Mouse (Mus musculus): ENCODE measurements around the gene Dexi.

Gene Dexi

GRCm38 (mm10) chr16:10542698-10543365 is at the start of gene Dexi:
TSS of gene Dexi (minus strand) at chr16:10543054.
- DNase-seq (ENCODE audit: low spot score): peak; percentile 98

DNA sequence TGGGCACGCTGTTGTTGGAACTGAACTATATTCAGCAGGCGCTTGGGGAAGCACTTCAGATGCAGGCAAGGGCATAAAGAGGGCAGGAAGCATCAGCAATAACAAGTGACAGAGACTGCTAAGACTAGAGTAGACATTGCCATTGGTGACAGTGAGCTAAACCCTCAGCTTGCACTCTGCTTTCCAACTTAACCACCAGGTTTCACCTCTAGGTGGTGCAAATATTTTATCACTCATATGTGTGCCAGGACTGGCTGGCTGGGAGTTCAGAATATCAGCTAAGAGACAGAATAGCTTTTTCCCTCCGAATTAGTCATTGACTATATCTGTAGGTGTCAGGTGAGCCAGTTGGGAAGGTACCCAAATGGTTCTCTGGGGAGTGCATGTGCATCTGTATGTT is 43.7 kb upstream of the Dexi start:
- no peak for DNase-seq (ENCODE audit: low spot score)

GRCm38 (mm10) chr16:10585165-10585564 is 42.3 kb upstream of the Dexi start:
- peak; percentile 44 for DNase-seq (ENCODE audit: low spot score)

DNA sequence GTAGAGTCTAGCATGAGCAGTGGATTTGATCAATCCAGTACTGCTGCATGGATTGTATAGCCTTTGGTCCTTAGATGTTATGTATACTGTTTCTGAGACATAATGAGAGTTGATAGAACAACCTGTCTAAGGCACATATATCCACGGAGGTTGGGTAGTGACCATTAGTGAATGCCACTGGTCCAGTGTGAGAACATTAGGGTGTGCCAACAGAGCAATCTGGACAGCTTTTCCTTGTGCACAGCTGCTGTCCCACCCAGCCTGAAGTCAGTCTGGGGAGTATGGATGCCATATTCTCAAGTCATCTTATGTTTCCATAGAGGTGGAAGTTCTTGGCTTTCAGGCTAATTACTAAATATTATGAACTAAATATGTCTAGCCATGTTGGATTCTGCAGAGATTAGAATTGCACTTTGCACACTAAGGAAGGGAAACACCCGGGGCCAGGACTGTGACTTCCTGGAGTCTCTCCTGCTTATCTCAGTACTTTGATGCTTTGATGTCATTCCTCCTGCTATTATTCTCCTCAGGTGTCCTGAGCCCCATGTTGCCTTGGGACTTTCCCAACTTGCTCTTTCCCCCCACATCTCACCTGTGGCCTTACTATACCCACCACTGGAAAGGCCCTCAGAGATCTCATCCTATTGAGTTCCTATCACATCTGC is 38.5 kb upstream of the Dexi start:
- DNase-seq (ENCODE audit: low spot score): no peak

DNA sequence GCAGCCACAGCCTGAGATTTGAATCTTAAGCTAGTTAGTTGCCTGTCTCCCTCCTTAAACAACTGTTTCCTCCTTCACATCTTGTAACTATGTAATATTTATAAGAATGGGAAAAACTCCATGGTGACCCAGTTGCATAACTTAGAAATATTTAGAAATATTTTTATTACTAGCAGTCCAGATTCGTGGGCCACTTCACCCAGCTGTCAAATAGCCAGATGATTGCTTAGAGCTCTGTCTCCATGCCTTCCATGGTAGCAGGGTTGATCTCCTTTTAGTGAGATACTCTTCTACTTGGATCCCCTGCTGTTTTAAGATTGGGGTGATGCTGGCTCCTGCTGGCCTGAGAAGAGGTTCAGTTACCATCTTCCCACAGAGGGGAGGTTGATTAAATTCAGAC is 35.5 kb upstream of the Dexi start:
- DNase-seq (ENCODE audit: low spot score): peak; percentile 27

DNA sequence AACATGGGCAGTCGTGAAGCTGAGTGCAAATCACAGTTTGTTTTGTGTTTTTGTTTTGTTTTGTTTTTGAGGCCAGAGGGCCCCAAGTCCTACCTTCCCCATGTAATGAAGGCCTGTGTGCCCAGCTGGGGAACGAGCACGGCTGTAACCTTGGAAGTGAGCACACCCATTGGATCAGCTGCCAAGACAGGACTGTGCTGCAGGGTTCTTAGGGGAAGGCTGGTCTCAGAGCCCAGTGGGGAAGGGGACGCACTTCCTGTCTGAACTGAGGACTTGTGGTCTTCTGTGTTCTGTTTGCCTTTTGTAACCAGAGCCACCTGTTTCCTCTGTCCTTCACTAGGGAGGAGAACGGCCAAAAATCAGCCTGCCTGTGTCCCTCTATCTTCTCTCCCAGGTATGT is 34.7 kb upstream of the Dexi start:
- DNase-seq (ENCODE audit: low spot score): no peak

DNA sequence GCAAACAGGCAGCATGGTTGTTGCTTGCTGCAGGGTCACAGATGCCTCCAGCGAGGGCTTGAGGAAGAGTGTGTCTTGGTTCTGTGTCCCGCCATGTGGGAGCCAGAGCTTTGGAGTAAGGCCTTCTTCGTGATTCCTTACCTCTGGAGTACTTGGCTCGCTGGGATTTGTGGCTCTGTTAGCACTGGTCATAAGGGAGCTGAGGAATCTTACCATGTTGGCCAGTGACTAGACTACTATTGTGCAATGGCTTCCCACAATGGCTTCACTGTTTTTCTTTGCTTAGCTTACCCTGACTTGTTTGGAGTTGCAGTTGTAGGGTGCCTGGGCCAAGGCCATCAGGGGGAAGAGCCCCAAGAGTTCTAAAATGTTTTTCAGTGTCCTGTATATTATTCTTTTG is 33.1 kb upstream of the Dexi start:
- no peak for DNase-seq (ENCODE audit: low spot score)

DNA sequence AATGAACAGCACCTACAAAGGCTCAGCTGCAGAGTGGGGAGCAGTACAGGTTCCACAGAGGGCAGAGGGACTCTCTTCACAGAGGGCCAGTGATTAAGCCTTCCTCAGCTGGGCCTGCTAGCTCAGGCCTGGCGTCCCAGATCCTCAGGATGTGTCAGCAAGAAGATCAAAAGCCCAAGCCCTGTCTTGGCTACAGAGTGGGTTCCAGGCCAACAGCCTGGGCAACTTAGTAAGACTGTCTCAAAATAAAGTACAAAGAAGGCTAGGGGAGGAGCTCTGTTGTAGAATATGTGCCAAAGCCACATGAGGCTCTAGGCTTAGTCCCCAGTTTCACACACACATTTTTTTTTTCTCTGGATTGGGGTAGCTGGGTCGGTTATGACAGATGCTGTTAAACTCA is 32.1 kb upstream of the Dexi start:
- no peak for DNase-seq (ENCODE audit: low spot score)

- no peak for DNase-seq (ENCODE audit: low spot score)
Measured at GRCm38 (mm10) chr16:10571820-10572219, 29.0 kb upstream of the Dexi start.

DNA sequence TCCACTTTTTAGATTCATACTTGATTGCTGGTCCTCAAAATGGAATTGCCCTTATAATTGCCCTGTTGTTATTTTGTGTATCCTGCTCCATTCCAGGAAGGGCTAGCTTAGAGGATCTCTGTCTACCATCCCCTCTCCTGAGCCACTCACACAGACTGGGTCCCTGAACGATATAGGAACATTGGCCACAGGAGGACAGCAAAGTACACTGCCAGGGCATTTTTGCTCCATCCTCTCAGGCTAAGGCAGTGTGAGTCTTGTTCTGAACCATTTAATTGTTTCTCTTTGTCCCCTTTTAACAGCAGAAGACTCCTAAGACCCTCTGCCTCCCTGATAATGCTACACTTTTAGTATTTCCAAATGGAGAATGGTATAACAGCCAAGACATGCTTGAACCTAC is 27.9 kb upstream of the Dexi start:
- DNase-seq (ENCODE audit: low spot score): peak; percentile 65

GRCm38 (mm10) chr16:10569809-10570395 is 27.0 kb upstream of the Dexi start:
- DNase-seq (ENCODE audit: low spot score): no peak

DNA sequence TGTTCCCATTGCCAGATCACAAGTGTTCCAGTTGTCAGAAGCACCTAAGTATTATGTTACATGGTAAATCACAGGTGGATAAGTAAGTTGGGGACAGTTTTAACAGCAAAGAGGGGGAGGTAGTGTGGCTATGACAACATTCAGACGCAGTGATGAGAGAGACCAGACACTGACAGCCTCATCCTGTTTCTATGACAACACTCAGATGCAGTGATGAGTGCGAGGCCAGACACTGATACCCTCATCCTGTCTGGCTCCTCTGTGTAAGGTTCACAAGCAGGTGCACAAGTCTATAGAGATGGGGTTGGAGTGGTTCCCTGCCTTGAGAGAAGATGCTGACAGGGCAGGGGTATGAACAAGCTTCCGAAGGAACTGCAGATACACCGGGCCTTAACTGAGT is 24.3 kb upstream of the Dexi start:
- DNase-seq (ENCODE audit: low spot score): no peak

- DNase-seq (ENCODE audit: low spot score): peak; percentile 65
Measured at GRCm38 (mm10) chr16:10565278-10565885, 22.5 kb upstream of the Dexi start.

DNA sequence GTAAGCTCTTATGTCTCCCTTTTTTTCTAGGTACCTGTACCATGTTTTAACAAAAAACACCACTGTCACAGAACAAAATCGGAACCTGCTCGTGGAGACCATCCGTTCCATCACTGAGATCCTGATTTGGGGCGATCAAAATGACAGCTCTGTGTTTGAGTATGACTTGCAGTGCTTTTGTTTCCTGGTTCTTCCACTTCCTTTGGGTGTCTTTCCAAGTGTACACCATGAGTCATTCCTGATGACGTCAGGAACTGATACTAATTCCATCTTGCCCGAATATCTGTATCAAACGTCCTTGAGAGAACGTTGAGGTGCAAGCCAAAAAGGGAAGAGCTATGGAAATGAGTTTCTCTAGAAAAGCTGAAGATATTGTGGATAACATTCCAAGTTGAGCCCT is 17.1 kb upstream of the Dexi start:
- no peak for DNase-seq (ENCODE audit: low spot score)

GRCm38 (mm10) chr16:10553858-10554257 is 11.0 kb upstream of the Dexi start:
- no peak for DNase-seq (ENCODE audit: low spot score)

DNA sequence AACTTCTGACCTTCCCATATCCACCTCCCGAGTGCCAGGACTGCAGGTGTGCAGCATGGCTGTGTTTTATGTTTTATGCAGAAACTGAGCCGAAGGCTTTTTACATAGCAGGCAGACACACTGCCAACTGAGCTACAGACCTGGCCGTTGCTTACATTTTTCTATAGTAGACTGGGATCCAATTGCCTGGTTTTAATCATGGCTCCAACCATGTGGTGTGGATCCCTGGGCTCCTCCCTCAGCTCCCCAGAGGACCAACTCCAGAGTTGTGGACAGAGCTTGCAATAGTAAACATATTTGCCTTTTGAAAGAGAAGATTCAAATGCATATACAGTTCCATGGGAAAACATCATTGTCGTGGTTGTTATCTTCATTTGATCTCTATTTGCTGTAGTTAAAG is 8.7 kb upstream of the Dexi start:
- no peak for DNase-seq (ENCODE audit: low spot score)

DNA sequence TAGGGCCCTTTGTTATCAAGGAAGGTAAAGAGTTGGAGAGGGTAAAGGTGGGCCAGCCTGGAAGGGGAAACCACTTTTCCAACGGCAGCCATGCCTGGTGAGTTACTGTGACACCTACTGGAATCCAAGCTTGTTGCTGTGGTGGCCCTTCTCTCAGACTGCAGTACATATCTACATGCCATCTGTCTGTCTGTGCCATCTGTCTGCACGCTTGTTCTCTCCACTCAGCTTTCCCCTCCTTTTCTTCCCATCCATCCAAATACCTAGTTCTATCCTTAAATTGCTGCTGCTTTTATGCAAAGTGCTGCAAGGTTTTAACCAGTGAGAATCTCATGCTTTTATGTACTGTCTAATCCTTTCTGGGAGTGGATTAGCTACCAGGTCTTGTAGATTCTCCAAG is 6.7 kb upstream of the Dexi start:
- no peak for DNase-seq (ENCODE audit: low spot score)

DNA sequence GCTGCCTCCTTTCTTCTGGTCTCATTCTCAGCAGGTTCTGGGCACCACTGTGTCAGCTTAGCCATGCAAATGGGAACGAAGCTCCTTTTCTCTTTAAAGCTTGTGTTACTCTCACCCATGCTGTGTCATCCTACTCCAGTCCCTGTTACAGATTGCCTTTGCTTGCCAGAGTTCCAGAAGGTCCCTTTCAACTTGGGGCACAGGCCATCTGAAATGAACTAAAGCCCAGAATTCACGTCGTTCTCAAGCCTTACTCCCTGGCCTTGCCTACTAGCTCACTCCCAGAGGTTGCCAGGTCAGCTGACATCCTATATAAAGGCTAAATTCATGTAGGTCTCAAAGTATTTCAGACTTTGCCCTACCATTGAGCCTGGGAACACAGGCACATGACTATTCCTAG is 6.1 kb upstream of the Dexi start:
- DNase-seq (ENCODE audit: low spot score): no peak

GRCm38 (mm10) chr16:10546865-10547264 is 4.0 kb upstream of the Dexi start:
- no peak for DNase-seq (ENCODE audit: low spot score)

DNA sequence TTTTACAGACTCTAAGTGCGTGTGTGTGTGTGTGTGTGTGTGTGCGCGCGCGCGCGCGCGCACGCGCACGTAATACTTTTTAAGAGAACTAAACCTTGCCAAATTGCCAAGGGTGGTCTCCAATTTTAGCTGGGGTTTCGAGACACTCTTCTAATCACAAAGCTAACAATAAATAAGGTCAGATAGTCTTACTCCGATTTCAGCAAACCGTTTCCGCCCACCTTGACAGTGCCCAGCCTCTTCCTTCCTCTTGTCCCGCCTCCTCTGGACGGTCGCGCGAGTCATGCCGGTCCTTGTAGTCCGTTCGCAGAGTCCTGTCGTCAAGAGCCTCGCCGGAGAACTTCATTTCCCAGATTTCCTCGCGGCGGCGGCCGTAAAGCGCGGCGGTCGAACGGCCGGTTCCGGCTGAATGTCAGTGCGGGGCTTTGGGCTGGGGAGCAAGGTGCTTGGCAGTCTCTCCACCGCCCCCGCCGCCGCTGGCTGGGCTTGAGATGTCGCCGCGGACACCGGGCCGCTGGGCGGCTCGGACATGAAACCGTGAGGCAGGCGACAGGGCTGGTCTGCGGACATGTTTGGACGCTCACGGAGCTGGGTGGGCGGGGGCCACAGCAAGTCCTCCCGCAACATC is 2.3 kb upstream of the Dexi start, which contains the start of gene Clec16a:
Clec16a (plus strand) TSS at position 345 of the 628 bp plus-strand sequence.
- DNase-seq (ENCODE audit: low spot score): peak; percentile 97

DNA sequence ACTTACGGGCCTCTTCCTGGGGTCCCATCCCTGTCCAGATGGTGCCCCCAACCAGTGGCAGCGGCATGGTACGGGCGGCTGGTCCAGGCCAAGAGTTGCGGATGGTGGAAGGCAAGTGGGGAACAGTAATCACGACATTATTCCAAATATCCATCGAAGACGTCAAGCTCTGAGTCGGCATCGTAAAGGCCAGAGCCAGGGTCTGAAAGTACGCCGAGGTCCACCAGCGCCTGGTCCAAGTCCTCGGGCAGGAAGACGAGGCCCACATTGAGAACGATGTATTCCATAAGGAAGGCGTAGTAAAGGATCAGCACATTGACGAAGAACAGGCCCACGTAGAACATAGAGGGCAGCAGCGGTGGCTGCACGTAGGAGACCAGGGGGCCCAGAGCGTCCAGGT is 588 bp downstream of the Dexi start:
- DNase-seq (ENCODE audit: low spot score): no peak

DNA sequence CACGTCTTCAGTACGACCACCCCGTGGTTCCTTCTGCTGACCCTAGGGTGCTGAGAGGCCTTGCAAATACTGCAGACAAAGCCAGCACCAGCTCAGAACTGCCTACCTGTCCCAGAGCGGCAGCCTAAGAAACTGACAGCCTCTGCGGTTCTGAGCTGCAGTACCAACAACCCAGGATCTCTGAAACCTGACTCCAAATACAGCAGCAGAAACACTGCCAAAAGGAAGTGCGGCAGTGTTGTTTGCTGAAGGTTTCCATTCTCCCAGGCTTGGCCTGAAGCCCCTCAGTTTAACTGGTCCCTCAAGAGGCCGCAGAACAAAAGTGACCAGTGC is 1.3 kb downstream of the Dexi start:
- no peak for DNase-seq (ENCODE audit: low spot score)
